Mouse (Mus musculus): Measurements from ENCODE around the gene Zfp866.

DNA sequence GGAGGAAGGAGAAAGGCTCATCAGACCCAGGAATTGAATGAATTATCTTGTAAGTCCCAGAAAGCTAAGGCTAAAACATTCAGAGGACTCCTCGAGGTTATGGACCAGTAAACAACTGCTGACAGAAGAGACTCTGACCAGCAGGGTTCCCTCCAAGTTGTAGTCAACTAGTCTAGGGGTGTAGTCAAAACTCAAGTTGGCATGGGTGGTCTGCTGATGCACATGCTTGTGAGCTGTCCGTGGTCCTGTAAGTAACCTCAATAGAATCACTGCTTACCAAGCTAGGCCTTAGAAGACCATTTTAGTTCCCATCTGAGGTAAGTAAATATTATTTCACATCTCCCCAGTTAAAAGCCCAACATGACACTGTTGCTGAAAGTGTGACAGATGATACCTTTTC is 49.7 kb downstream of the Zfp866 start:
- no peak for TF ChIP-seq CTCF (IDR thresholded peaks at IDR 0.05; ENCODE audit: low read depth, low read length)
- TF ChIP-seq POLR2A (IDR thresholded peaks at IDR 0.05; ENCODE audit: insufficient read depth, low read length): no peak
- no peak for TF ChIP-seq EP300 (IDR thresholded peaks at IDR 0.05; ENCODE audit: insufficient read depth, low read depth, low read length)

All from ES-Bruce4 (cell line).